Mouse (Mus musculus): ENCODE results near the gene Gamt. TPM values are rescaled to one million over a fixed set of nuclear protein-coding genes. Genes with fewer than 3 reads are reported as not detected.
A peak's percentile ranks its signal among the peaks of the same experiment; 100 is the strongest.

Gamt gene
- polyA plus RNA-seq, 1 experiment, result 52.9 TPM

- Histone ChIP-seq H3K27ac (ENCODE audit: insufficient read depth, low read length) (peak overlapping the region; percentile 93), H3K27me3 (ENCODE audit: control insufficient read depth, insufficient read depth, low read length) (no peaks in the 10 kb centered on the region), H3K4me3 (replicated peaks; ENCODE audit: insufficient read depth, low read depth, low read length) (peak overlapping the region; percentile 97), H3K4me1 (ENCODE audit: control insufficient read depth, insufficient read depth, low read length) (peaks cover 43% of the 10 kb centered on the region)
- DNase-seq, result no peak
- WGBS, result 5% methylated on average over 10 of the region's 10 CpGs
- TF ChIP-seq POLR2A (IDR thresholded peaks at IDR 0.05; ENCODE audit: borderline replicate concordance, insufficient read depth, low read length) (0 out of 2 replicates have a peak, but pooled peaks have one; percentile 13), CTCF (IDR thresholded peaks at IDR 0.05; ENCODE audit: borderline replicate concordance, insufficient read depth, low read depth, low read length) (no peak)
Observed at GRCm38 (mm10) chr10:80299824-80300223, 39.0 kb upstream of the Gamt start.

DNA sequence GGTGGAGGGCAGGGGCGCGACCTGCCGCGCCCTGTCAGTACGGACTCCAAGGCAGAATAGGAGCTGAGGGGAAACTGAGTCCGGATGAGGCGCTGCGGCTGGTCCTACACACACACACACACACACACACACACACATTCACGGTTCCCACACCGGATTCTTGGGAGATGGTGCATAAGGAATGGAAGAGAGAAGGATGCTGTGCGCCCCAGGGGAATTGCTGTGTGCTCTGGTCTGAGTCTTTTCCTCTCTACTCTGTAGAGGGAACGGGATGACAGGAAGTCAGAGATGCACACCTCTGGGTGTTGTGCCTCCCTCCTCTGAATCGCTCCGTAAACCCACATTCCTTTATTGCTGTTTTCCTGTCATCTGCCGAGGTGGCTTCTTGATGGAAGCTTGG is 38.5 kb upstream of the Gamt start:
- Histone ChIP-seq H3K27me3 (ENCODE audit: control insufficient read depth, insufficient read depth, low read length) (no peaks in the 10 kb centered on the region), H3K4me3 (replicated peaks; ENCODE audit: insufficient read depth, low read depth, low read length) (peak overlapping the region; percentile 97), H3K27ac (ENCODE audit: insufficient read depth, low read length) (peak overlapping the region; percentile 93), H3K4me1 (ENCODE audit: control insufficient read depth, insufficient read depth, low read length) (peaks cover 45% of the 10 kb centered on the region)
- TF ChIP-seq CTCF (IDR thresholded peaks at IDR 0.05; ENCODE audit: borderline replicate concordance, insufficient read depth, low read depth, low read length), result no peak
- no peak for TF ChIP-seq POLR2A (IDR thresholded peaks at IDR 0.05; ENCODE audit: borderline replicate concordance, insufficient read depth, low read length)
- WGBS, result 2% methylated on average over 15 of the region's 15 CpGs
- DNase-seq, result no peak

DNA sequence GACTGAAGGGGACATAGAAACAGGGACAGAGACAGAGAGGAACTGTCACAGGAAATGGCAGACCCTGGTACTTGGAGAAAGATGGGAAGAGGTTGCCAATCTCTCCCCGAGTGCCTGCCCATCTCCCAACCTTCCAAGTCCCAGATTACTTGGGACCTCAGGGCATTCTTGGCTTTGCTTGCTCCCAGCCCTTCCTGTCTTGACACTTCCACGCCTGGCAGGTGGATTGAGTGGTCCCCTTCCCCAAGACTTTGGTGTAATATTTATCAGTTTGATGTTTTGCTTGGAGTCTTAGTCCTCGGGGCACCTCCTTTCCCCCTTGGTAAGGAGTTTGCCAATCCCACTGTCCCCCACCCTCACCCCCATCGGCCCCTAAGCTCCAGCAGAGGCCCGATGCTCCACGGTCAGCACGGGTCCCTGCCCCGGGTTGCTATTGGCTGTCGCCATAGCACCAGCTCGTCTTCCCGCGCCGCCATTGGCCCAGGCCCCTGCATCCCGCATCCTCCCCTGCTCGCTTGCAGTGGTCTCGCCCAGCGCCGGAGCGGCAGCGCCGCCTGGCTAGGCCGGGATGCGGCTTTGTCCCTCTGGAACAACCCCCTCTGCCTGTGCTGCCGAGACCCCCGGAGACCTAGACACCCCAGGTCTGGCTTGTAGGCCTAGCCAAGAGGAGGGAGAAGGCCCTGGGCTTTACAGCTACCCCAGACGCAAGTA is 37.9 kb upstream of the Gamt start:
- H3K27ac ChIP-seq (ENCODE audit: insufficient read depth, low read length), result peak overlapping the region; percentile 93
- 1% methylated on average over 26 of the region's 26 CpGs for WGBS
- peak overlapping the region; percentile 97 for H3K4me3 ChIP-seq (replicated peaks; ENCODE audit: insufficient read depth, low read depth, low read length)
- peak; percentile 96 for TF ChIP-seq POLR2A (IDR thresholded peaks at IDR 0.05; ENCODE audit: borderline replicate concordance, insufficient read depth, low read length)
- no peak for TF ChIP-seq CTCF (IDR thresholded peaks at IDR 0.05; ENCODE audit: borderline replicate concordance, insufficient read depth, low read depth, low read length)
- peaks cover 45% of the 10 kb centered on the region for H3K4me1 ChIP-seq (ENCODE audit: control insufficient read depth, insufficient read depth, low read length)
- no peaks in the 10 kb centered on the region for H3K27me3 ChIP-seq (ENCODE audit: control insufficient read depth, insufficient read depth, low read length)
- DNase-seq, result peak; percentile 95 to 96

DNA sequence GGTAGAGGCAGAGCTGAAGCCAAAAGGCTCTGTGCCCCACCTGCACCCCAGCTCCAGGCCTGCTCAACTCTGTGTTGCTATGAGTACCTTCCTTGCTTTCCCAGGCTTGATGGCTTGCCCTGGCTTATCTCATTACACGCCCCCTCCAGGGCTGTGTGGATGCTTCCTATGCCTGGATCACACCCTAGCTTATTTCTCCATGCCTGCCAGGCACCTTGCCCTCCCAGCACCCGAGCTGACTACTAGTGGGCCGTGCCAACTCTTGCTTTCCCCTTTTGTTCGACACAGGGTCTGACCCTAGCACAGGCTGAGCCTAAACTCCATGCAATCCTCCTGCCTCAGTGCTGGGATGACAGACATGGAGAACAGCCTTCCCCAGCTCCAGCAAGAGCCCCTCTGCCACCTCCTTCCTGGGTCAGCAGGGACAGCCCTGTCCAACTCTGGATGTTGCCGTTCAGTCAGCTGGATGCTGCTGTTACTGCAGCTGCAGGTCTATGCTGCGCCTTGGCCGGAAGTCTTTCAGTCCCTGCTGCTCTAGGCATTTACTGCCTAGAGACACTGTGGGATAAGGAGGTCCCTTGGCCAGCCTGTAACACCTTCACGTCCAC is 36.8 kb upstream of the Gamt start:
- Histone ChIP-seq H3K27me3 (ENCODE audit: control insufficient read depth, insufficient read depth, low read length) (no peaks in the 10 kb centered on the region), H3K27ac (ENCODE audit: insufficient read depth, low read length) (peak overlapping the region; percentile 87), H3K4me1 (ENCODE audit: control insufficient read depth, insufficient read depth, low read length) (peaks cover 45% of the 10 kb centered on the region), H3K4me3 (replicated peaks; ENCODE audit: insufficient read depth, low read depth, low read length) (peak overlapping the region; percentile 58)
- TF ChIP-seq CTCF (IDR thresholded peaks at IDR 0.05; ENCODE audit: borderline replicate concordance, insufficient read depth, low read depth, low read length) (no peak), POLR2A (IDR thresholded peaks at IDR 0.05; ENCODE audit: borderline replicate concordance, insufficient read depth, low read length) (no peak)
- WGBS, result 18% methylated on average over 8 of the region's 8 CpGs
- no peak for DNase-seq

- peak overlapping the region; percentile 58 for H3K4me3 ChIP-seq (replicated peaks; ENCODE audit: insufficient read depth, low read depth, low read length)
- TF ChIP-seq CTCF (IDR thresholded peaks at IDR 0.05; ENCODE audit: borderline replicate concordance, insufficient read depth, low read depth, low read length) (no peak), POLR2A (IDR thresholded peaks at IDR 0.05; ENCODE audit: borderline replicate concordance, insufficient read depth, low read length) (no peak)
Observed at GRCm38 (mm10) chr10:80296824-80297223, 36.0 kb upstream of the Gamt start.

DNA sequence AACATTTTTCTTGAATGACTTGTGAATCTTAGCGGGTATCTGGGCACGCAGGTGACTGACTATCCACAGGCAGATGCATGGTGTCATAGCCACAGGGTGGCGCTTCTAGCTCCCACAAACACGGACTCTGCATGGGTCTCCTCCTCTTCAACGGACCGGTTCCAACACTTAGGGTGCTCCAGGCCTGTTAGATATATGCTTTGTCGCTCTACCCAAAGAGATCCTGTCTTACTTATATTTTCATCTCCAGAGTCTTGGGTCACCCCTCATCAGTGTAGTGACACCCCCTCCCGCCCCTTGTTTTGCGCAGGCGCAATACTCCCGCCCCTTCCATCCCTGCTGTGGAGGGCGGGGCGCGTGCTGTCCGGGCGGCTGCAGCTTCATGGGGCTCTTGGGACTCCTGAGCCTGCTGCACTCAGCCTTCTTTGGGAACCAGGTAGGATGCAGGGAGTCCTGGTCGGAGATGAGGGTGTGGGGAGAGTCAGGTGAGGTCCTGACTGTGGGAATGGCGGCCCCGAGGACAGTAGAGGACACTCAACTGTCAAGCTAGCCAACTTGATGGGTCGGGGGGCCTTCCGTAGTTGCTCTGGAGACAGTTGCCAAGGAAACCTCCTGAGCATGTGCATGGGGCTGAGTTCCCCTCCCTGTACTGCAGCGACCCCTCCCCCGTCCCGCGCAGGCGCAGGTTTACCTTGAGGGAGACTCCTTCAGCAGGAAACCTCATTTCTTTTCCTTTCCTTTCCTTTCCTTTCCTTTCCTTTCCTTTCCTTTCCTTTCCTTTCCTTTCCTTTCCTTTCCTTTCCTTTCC is 35.0 kb upstream of the Gamt start, which contains the start of gene Apc2:
Gene Apc2 (plus strand): TSS at position 360 of the 808 bp plus-strand sequence.
- Histone ChIP-seq H3K4me3 (replicated peaks; ENCODE audit: insufficient read depth, low read depth, low read length) (peak within 1 kb of the TSS; percentile 80), H3K4me1 (ENCODE audit: control insufficient read depth, insufficient read depth, low read length) (peaks cover 29% of the 10 kb centered on the region)
- DNase-seq, result peak; percentile 83 to 89

More at GRCm38 (mm10) chr10:80296824-80297223, 36.0 kb upstream of the Gamt start:
- H3K27me3 ChIP-seq (ENCODE audit: control insufficient read depth, insufficient read depth, low read length), result no peaks in the 10 kb centered on the region
- peak overlapping the region; percentile 87 for H3K27ac ChIP-seq (ENCODE audit: insufficient read depth, low read length)
- peaks cover 39% of the 10 kb centered on the region for H3K4me1 ChIP-seq (ENCODE audit: control insufficient read depth, insufficient read depth, low read length)
- WGBS, result 72% methylated on average over 5 of the region's 5 CpGs
- no peak for DNase-seq

DNA sequence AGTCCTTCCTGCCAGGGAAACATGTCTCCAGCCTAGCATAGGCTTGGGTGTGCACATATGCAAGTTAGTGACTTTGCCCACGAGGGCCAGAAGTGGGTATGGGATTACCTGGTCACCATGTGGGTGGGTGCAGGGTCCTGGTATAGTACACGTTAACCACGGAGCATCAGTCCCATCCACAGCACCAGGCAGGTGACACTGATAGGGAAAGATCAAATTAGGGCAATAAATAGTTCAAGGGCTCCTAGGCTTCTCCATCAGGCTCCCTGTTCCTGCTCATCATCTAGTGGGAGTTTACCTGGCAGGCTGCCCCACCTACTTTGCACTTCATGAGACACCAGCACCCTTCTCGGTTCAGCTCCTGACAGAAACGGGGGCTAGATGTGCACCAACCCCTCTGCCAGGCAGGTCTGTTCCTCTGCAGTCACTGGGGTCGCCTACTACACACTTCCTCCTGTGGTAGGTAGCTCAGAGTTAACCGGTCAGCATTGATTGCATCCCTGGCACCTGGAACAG is 34.0 kb upstream of the Gamt start:
- 44% methylated on average over 7 of the region's 7 CpGs for WGBS
- Histone ChIP-seq H3K27ac (ENCODE audit: insufficient read depth, low read length) (no peak overlapping the region), H3K4me1 (ENCODE audit: control insufficient read depth, insufficient read depth, low read length) (peaks cover 23% of the 10 kb centered on the region), H3K27me3 (ENCODE audit: control insufficient read depth, insufficient read depth, low read length) (no peaks in the 10 kb centered on the region), H3K4me3 (replicated peaks; ENCODE audit: insufficient read depth, low read depth, low read length) (no peak overlapping the region)
- DNase-seq, result no peak
- TF ChIP-seq CTCF (IDR thresholded peaks at IDR 0.05; ENCODE audit: borderline replicate concordance, insufficient read depth, low read depth, low read length) (no peak), POLR2A (IDR thresholded peaks at IDR 0.05; ENCODE audit: borderline replicate concordance, insufficient read depth, low read length) (no peak)

More for the DNA sequence above, 35.0 kb upstream of the Gamt start, which contains the start of gene Apc2:
- Histone ChIP-seq H3K27ac (ENCODE audit: insufficient read depth, low read length) (peak within 1 kb of the TSS; percentile 87), H3K27me3 (ENCODE audit: control insufficient read depth, insufficient read depth, low read length) (no peaks in the 10 kb centered on the region)
- WGBS, result 1% methylated on average over 26 of the region's 26 CpGs
- TF ChIP-seq CTCF (IDR thresholded peaks at IDR 0.05; ENCODE audit: borderline replicate concordance, insufficient read depth, low read depth, low read length) (peak; percentile 80), POLR2A (IDR thresholded peaks at IDR 0.05; ENCODE audit: borderline replicate concordance, insufficient read depth, low read length) (peak; percentile 69; the same call in 1 of the 2 replicates)

Data from cerebellum, adult 2 months (tissue).